Mouse (Mus musculus): ENCODE measurements around the gene Babam2.

Gene Babam2

GRCm38 (mm10) chr5:32103545-32103944, 406.1 kb downstream of the Babam2 start:
- in situ Hi-C loops (cut with MboI; ENCODE audit: unreplicated experiment in 2 of 2): no loop called here

- in situ Hi-C loops (cut with MboI; ENCODE audit: unreplicated experiment in 2 of 2): no loop called here
These were observed 406.9 kb downstream of the Babam2 start for GRCm38 (mm10) chr5:32104119-32104990.

- in situ Hi-C loops (cut with MboI; ENCODE audit: unreplicated experiment in 2 of 2): no loop called here
These were observed 409.1 kb downstream of the Babam2 start for GRCm38 (mm10) chr5:32106473-32107140.

- in situ Hi-C loops (cut with MboI; ENCODE audit: unreplicated experiment in 2 of 2): no loop called here
These were observed 413.2 kb downstream of the Babam2 start for GRCm38 (mm10) chr5:32110651-32111050.

- in situ Hi-C loops (cut with MboI; ENCODE audit: unreplicated experiment in 2 of 2): no loop called here
These were observed 414.9 kb downstream of the Babam2 start for GRCm38 (mm10) chr5:32112206-32112916.

GRCm38 (mm10) chr5:32120901-32121376, 423.5 kb downstream of the Babam2 start:
- in situ Hi-C loops (cut with MboI; ENCODE audit: unreplicated experiment in 2 of 2): no loop called here

GRCm38 (mm10) chr5:32121936-32122335, 424.5 kb downstream of the Babam2 start:
- in situ Hi-C loops (cut with MboI; ENCODE audit: unreplicated experiment in 2 of 2): no loop called here

- in situ Hi-C loops (cut with MboI; ENCODE audit: unreplicated experiment in 2 of 2): no loop called here
These were observed 424.9 kb downstream of the Babam2 start for GRCm38 (mm10) chr5:32122363-32122762.

- in situ Hi-C loops (cut with MboI; ENCODE audit: unreplicated experiment in 2 of 2): no loop called here
These were observed 427.5 kb downstream of the Babam2 start for GRCm38 (mm10) chr5:32124957-32125356.

- in situ Hi-C loops (cut with MboI; ENCODE audit: unreplicated experiment in 2 of 2): no loop called here
These were observed 429.7 kb downstream of the Babam2 start for GRCm38 (mm10) chr5:32127226-32127625.

- in situ Hi-C loops (cut with MboI; ENCODE audit: unreplicated experiment in 2 of 2): no loop called here
These were observed 430.4 kb downstream of the Babam2 start for GRCm38 (mm10) chr5:32127927-32128326.

- in situ Hi-C loops (cut with MboI; ENCODE audit: unreplicated experiment in 2 of 2): no loop called here
These were observed 435.6 kb downstream of the Babam2 start for GRCm38 (mm10) chr5:32132971-32133501.

GRCm38 (mm10) chr5:32133549-32134004, 436.1 kb downstream of the Babam2 start:
- in situ Hi-C loops (cut with MboI; ENCODE audit: unreplicated experiment in 2 of 2): no loop called here

GRCm38 (mm10) chr5:32134051-32134732, 436.7 kb downstream of the Babam2 start:
- in situ Hi-C loops (cut with MboI; ENCODE audit: unreplicated experiment in 2 of 2): no loop called here
